Mouse (Mus musculus): Measurements from ENCODE around the gene Slc8a1. TPM values are rescaled to one million over a fixed set of nuclear protein-coding genes. Genes with fewer than 3 reads are reported as not detected.

Slc8a1 gene
- total RNA-seq, 1 experiment, result 0.71 TPM

DNA sequence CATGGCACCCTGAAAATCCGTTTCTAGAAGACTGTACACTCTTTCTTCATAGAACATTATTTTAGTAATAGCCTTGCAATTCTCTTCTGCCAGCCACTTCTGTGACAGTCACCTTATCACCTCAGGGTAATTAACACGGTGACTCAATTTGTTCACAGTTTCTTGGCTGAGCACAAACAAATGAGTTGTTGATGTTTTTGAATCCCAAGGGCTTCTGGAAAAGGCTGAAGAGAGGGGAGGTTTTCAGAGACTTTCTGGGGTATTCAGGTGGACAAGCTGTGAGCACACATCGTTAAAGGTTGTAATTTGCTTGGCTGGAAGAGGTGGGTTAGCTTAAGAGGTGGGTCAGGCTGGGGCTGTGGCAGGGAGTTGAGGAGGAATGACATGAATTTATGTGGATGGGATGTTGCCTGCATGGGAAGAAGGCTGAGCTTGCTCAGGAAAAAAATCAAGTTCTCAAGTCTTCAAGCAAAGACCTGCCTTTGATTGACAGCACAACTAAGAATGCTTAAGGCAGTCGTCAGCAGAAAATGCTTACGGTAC lies 360.3 kb downstream of the Slc8a1 start:
- no peak overlapping the region for H3K4me3 ChIP-seq (ENCODE audit: insufficient read depth in 1 of 2, low read depth in 1 of 2, low read length in 2 of 2, poor library complexity in 1 of 2, severe bottlenecking in 1 of 2)
- no peaks in the 10 kb centered on the region for H3K4me1 ChIP-seq (ENCODE audit: control insufficient read depth in 2 of 2, insufficient read depth in 2 of 2, low read length in 2 of 2, poor library complexity in 1 of 2)
- TF ChIP-seq HCFC1 (IDR thresholded peaks at IDR 0.05; ENCODE audit: borderline replicate concordance, insufficient read depth, low read length) (no peak), CHD2 (IDR thresholded peaks at IDR 0.05; ENCODE audit: low read depth, low read length) (no peak), ZNF384 (IDR thresholded peaks at IDR 0.05; ENCODE audit: low read depth, low read length) (no peak), MAFK (IDR thresholded peaks at IDR 0.05; ENCODE audit: insufficient read depth, low read depth, low read length) (no peak), ZC3H11A (IDR thresholded peaks at IDR 0.05; ENCODE audit: borderline replicate concordance, low read depth, low read length) (no peak)
- in situ Hi-C loops (cut with MboI; ENCODE audit: low sequenced_read_pairs in 2 of 2, unreplicated experiment in 2 of 2), result no loop called here
- no peaks in the 10 kb centered on the region for H3K9me3 ChIP-seq (ENCODE audit: control insufficient read depth, insufficient read depth, low read depth, low read length)
- H3K36me3 ChIP-seq (ENCODE audit: control insufficient read depth, insufficient read depth, low read length, poor library complexity, severe bottlenecking), result no peaks in the 10 kb centered on the region
- no peak for DNase-seq (ENCODE audit: low read depth, low spot score)
- no peak overlapping the region for H3K9ac ChIP-seq (ENCODE audit: insufficient read depth, low read depth, low read length, poor library complexity, severe bottlenecking)
- no peak overlapping the region for H3K27ac ChIP-seq (ENCODE audit: insufficient read depth, low read depth, low read length, poor library complexity, severe bottlenecking)

DNA sequence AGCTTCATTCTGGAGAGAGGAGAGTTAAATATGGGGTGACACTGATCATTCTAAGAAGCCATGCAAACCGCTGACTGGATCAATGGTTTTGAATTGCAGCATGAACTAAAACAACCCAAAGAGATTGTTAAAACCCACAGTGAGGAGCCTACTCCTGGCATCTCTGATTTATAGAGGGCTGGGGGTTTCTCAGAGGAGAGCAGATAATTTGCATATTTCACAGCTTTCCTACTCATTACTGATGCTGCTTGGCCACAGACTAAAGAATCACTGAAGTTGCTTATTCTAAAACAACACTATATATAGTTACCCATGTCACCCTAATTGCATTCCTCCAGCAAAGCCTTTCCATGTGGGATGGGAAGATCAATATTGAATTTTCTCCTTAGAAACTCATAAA lies 361.0 kb downstream of the Slc8a1 start:
- Histone ChIP-seq H3K9ac (ENCODE audit: insufficient read depth, low read depth, low read length, poor library complexity, severe bottlenecking) (no peak overlapping the region), H3K9me3 (ENCODE audit: control insufficient read depth, insufficient read depth, low read depth, low read length) (no peaks in the 10 kb centered on the region), H3K4me1 (ENCODE audit: control insufficient read depth in 2 of 2, insufficient read depth in 2 of 2, low read length in 2 of 2, poor library complexity in 1 of 2) (no peaks in the 10 kb centered on the region), H3K4me3 (ENCODE audit: insufficient read depth in 1 of 2, low read depth in 1 of 2, low read length in 2 of 2, poor library complexity in 1 of 2, severe bottlenecking in 1 of 2) (no peak overlapping the region), H3K36me3 (ENCODE audit: control insufficient read depth, insufficient read depth, low read length, poor library complexity, severe bottlenecking) (no peaks in the 10 kb centered on the region), H3K27ac (ENCODE audit: insufficient read depth, low read depth, low read length, poor library complexity, severe bottlenecking) (no peak overlapping the region)
- no peak for DNase-seq (ENCODE audit: low read depth, low spot score)
- TF ChIP-seq CHD2 (IDR thresholded peaks at IDR 0.05; ENCODE audit: low read depth, low read length) (no peak), MAFK (IDR thresholded peaks at IDR 0.05; ENCODE audit: insufficient read depth, low read depth, low read length) (no peak), HCFC1 (IDR thresholded peaks at IDR 0.05; ENCODE audit: borderline replicate concordance, insufficient read depth, low read length) (no peak), ZC3H11A (IDR thresholded peaks at IDR 0.05; ENCODE audit: borderline replicate concordance, low read depth, low read length) (no peak), ZNF384 (IDR thresholded peaks at IDR 0.05; ENCODE audit: low read depth, low read length) (no peak)
- in situ Hi-C loops (cut with MboI; ENCODE audit: low sequenced_read_pairs in 2 of 2, unreplicated experiment in 2 of 2), result no loop called here

DNA sequence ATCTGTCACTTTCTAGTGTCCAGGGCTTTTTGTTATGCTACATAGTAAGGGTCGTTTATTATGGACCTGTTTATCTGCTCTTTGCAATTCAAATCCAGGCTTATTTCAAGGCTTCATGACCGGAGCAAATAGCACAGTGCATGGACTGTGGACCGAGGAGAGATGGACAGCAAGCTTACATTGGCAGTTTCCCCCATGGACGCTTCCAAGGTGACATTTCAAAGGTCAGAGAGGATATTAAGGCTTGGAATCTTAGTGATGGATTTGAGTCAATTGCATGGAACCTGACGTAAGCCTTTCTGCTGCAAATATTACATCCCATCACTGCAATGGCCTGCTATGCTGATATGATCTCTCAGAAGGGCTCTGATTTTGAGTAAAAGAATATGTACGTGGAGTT lies 362.3 kb downstream of the Slc8a1 start:
- Histone ChIP-seq H3K27ac (ENCODE audit: insufficient read depth, low read depth, low read length, poor library complexity, severe bottlenecking) (no peak overlapping the region), H3K9ac (ENCODE audit: insufficient read depth, low read depth, low read length, poor library complexity, severe bottlenecking) (no peak overlapping the region), H3K36me3 (ENCODE audit: control insufficient read depth, insufficient read depth, low read length, poor library complexity, severe bottlenecking) (no peaks in the 10 kb centered on the region), H3K4me1 (ENCODE audit: control insufficient read depth in 2 of 2, insufficient read depth in 2 of 2, low read length in 2 of 2, poor library complexity in 1 of 2) (no peaks in the 10 kb centered on the region), H3K9me3 (ENCODE audit: control insufficient read depth, insufficient read depth, low read depth, low read length) (no peaks in the 10 kb centered on the region), H3K4me3 (ENCODE audit: insufficient read depth in 1 of 2, low read depth in 1 of 2, low read length in 2 of 2, poor library complexity in 1 of 2, severe bottlenecking in 1 of 2) (no peak overlapping the region)
- DNase-seq (ENCODE audit: low read depth, low spot score), result no peak
- TF ChIP-seq CHD2 (IDR thresholded peaks at IDR 0.05; ENCODE audit: low read depth, low read length) (no peak), ZC3H11A (IDR thresholded peaks at IDR 0.05; ENCODE audit: borderline replicate concordance, low read depth, low read length) (no peak), ZNF384 (IDR thresholded peaks at IDR 0.05; ENCODE audit: low read depth, low read length) (no peak), MAFK (IDR thresholded peaks at IDR 0.05; ENCODE audit: insufficient read depth, low read depth, low read length) (no peak), HCFC1 (IDR thresholded peaks at IDR 0.05; ENCODE audit: borderline replicate concordance, insufficient read depth, low read length) (no peak)
- in situ Hi-C loops (cut with MboI; ENCODE audit: low sequenced_read_pairs in 2 of 2, unreplicated experiment in 2 of 2), result no loop called here

DNA sequence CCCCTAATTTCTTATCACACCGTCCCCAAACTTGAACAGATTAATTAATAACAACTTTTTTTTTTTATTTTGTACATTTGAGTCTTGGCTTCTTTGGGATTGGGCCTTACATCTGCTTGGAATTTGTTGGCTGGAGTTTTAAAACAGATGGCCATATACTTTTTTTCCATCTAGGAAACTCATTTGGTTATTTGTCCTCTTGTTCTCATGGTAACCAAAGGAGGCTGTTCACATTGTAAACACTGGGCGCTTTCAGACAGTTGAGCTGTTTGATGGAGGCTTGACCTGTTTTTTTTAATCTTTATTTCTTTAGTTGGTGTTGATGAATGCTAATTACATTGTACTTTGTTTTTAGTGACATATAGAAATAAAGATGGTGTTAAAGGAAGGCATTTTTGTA lies 369.1 kb downstream of the Slc8a1 start:
- Histone ChIP-seq H3K9ac (ENCODE audit: insufficient read depth, low read depth, low read length, poor library complexity, severe bottlenecking) (no peak overlapping the region), H3K4me1 (ENCODE audit: control insufficient read depth in 2 of 2, insufficient read depth in 2 of 2, low read length in 2 of 2, poor library complexity in 1 of 2) (no peaks in the 10 kb centered on the region), H3K9me3 (ENCODE audit: control insufficient read depth, insufficient read depth, low read depth, low read length) (no peaks in the 10 kb centered on the region), H3K27ac (ENCODE audit: insufficient read depth, low read depth, low read length, poor library complexity, severe bottlenecking) (no peak overlapping the region), H3K4me3 (ENCODE audit: insufficient read depth in 1 of 2, low read depth in 1 of 2, low read length in 2 of 2, poor library complexity in 1 of 2, severe bottlenecking in 1 of 2) (no peak overlapping the region), H3K36me3 (ENCODE audit: control insufficient read depth, insufficient read depth, low read length, poor library complexity, severe bottlenecking) (no peaks in the 10 kb centered on the region)
- TF ChIP-seq ZC3H11A (IDR thresholded peaks at IDR 0.05; ENCODE audit: borderline replicate concordance, low read depth, low read length), result no peak
- TF ChIP-seq ZNF384 (IDR thresholded peaks at IDR 0.05; ENCODE audit: low read depth, low read length), result no peak
- no peak for TF ChIP-seq MAFK (IDR thresholded peaks at IDR 0.05; ENCODE audit: insufficient read depth, low read depth, low read length)
- TF ChIP-seq HCFC1 (IDR thresholded peaks at IDR 0.05; ENCODE audit: borderline replicate concordance, insufficient read depth, low read length), result no peak
- no peak for TF ChIP-seq CHD2 (IDR thresholded peaks at IDR 0.05; ENCODE audit: low read depth, low read length)
- no peak for DNase-seq (ENCODE audit: low read depth, low spot score)
- in situ Hi-C loops (cut with MboI; ENCODE audit: low sequenced_read_pairs in 2 of 2, unreplicated experiment in 2 of 2), result no loop called here

- no peak for DNase-seq (ENCODE audit: low read depth, low spot score)
- no peaks in the 10 kb centered on the region for H3K36me3 ChIP-seq (ENCODE audit: control insufficient read depth, insufficient read depth, low read length, poor library complexity, severe bottlenecking)
- in situ Hi-C loops (cut with MboI; ENCODE audit: low sequenced_read_pairs in 2 of 2, unreplicated experiment in 2 of 2), result no loop called here
Observed at GRCm38 (mm10) chr17:81368503-81368902, 369.7 kb downstream of the Slc8a1 start.

More at GRCm38 (mm10) chr17:81368503-81368902, 369.7 kb downstream of the Slc8a1 start:
- H3K9me3 ChIP-seq (ENCODE audit: control insufficient read depth, insufficient read depth, low read depth, low read length), result no peaks in the 10 kb centered on the region
- no peak overlapping the region for H3K27ac ChIP-seq (ENCODE audit: insufficient read depth, low read depth, low read length, poor library complexity, severe bottlenecking)
- H3K4me1 ChIP-seq (ENCODE audit: control insufficient read depth in 2 of 2, insufficient read depth in 2 of 2, low read length in 2 of 2, poor library complexity in 1 of 2), result no peaks in the 10 kb centered on the region
- no peak overlapping the region for H3K9ac ChIP-seq (ENCODE audit: insufficient read depth, low read depth, low read length, poor library complexity, severe bottlenecking)
- no peak for TF ChIP-seq ZC3H11A (IDR thresholded peaks at IDR 0.05; ENCODE audit: borderline replicate concordance, low read depth, low read length)
- TF ChIP-seq CHD2 (IDR thresholded peaks at IDR 0.05; ENCODE audit: low read depth, low read length), result no peak
- TF ChIP-seq ZNF384 (IDR thresholded peaks at IDR 0.05; ENCODE audit: low read depth, low read length), result no peak
- TF ChIP-seq HCFC1 (IDR thresholded peaks at IDR 0.05; ENCODE audit: borderline replicate concordance, insufficient read depth, low read length), result no peak
- no peak for TF ChIP-seq MAFK (IDR thresholded peaks at IDR 0.05; ENCODE audit: insufficient read depth, low read depth, low read length)
- H3K4me3 ChIP-seq (ENCODE audit: insufficient read depth in 1 of 2, low read depth in 1 of 2, low read length in 2 of 2, poor library complexity in 1 of 2, severe bottlenecking in 1 of 2), result no peak overlapping the region

Measured in ES-E14 (cell line).